ENCODE assay signal across 9 mouse cellular contexts in the genomic region with DNA sequence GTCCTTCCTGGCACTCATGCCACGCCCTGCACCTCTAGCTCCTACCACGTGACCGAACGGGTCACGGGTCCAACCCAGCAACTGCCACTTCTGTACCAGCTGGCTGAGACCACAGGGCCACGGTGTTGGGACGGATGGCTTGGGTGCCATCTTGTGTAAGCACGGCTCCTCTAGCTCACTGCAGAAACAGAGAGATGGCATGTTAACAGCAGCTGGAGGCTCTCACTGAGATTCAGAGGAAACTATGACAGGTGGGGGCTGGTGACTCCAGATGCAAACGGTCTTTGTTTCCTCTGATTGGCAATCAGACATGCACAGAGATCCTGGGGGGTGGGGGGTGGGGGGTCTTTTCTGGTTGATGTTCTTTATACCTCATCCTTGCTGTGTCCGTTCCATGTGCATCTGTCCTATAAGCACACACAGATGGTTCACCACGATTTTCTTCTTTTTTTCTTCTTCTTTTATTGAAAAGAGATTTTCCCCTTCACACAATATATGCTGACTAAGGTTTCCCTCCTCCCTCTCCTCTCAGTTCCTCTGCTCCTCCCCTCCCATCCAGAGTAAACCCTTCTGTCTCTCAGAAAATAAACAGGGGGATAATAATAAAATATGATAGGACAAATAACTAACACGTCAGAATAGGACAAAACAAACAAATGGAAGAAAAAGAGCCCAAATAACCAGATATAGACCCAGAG. TPM values are rescaled to one million over a fixed set of nuclear protein-coding genes. Genes with fewer than 3 reads are reported as not detected.
DNase-seq lines count a peak whose midpoint lies in the region; ATAC-seq lines count a peak whose summit lies in the region.
"Had no signal": no experiment of that assay in that cellular context is flagged by ENCODE, and none has a peak within 500 bp of the region (broad histone marks: within the 10 kb centered on the region; RNA-seq: fewer than 3 reads in every experiment).

No protein-coding gene starts in this region.

- ATAC-seq in forebrain, embryonic 14.5 days, result peak; percentile 76
- ATAC-seq in forebrain, embryonic 12.5 days (ENCODE audit: low FRiP score), result no peak
- 0 out of 2 replicates have a peak, but pooled peaks have one; percentile 31 for ATAC-seq in midbrain, embryonic 15.5 days (replicated peaks)
- ATAC-seq in midbrain, embryonic 14.5 days (ENCODE audit: low FRiP score, low TSS enrichment), result no peak
- peak; percentile 28; the same call in 1 of the 2 replicates for ATAC-seq in megakaryocyte-erythroid progenitor cell, adult 5-6 weeks (replicated peaks; ENCODE audit: low FRiP score, low TSS enrichment, poor library complexity, severe bottlenecking)

- H3K9ac ChIP-seq in forebrain, embryonic 14.5 days (ENCODE audit: low read length), result no peak overlapping the region
- no peak overlapping the region for H3K9ac ChIP-seq in forebrain, embryonic 12.5 days
- no peak overlapping the region for H3K9ac ChIP-seq in midbrain, embryonic 15.5 days
- no peak overlapping the region for H3K9ac ChIP-seq in midbrain, embryonic 14.5 days (replicated peaks; ENCODE audit: low read length)
- H3K9ac ChIP-seq: limb, embryonic 12.5 days had no signal

- H3K27ac ChIP-seq in forebrain, embryonic 14.5 days (ENCODE audit: low read depth, low read length), result peak overlapping the region; percentile 58; the same call in 1 of the 2 replicates
- H3K27ac ChIP-seq in forebrain, embryonic 12.5 days, result no peak overlapping the region
- no peak overlapping the region for H3K27ac ChIP-seq in midbrain, embryonic 15.5 days
- H3K27ac ChIP-seq in midbrain, embryonic 14.5 days (replicated peaks; ENCODE audit: low read depth, low read length), result no peak overlapping the region
- H3K27ac ChIP-seq: limb, embryonic 12.5 days had no signal

- 74% methylated on average over 12 of the region's 12 CpGs for WGBS in forebrain, embryonic 14.5 days
- 78% methylated on average over 12 of the region's 12 CpGs for WGBS in forebrain, embryonic 12.5 days
- 76% methylated on average over 12 of the region's 12 CpGs for WGBS in midbrain, embryonic 15.5 days
- 73% methylated on average over 12 of the region's 12 CpGs for WGBS in midbrain, embryonic 14.5 days

- H3K9me3 ChIP-seq in forebrain, embryonic 14.5 days (replicated peaks; ENCODE audit: control insufficient read depth, low read length), result no peaks in the 10 kb centered on the region
- no peaks in the 10 kb centered on the region for H3K9me3 ChIP-seq in forebrain, embryonic 12.5 days
- H3K9me3 ChIP-seq in midbrain, embryonic 15.5 days, result no peaks in the 10 kb centered on the region
- no peaks in the 10 kb centered on the region for H3K9me3 ChIP-seq in midbrain, embryonic 14.5 days (ENCODE audit: control insufficient read depth, low read length)
- H3K9me3 ChIP-seq: limb, embryonic 12.5 days had no signal

- H3K27me3 ChIP-seq in forebrain, embryonic 14.5 days (replicated peaks; ENCODE audit: control insufficient read depth, insufficient read depth, low read length), result no peaks in the 10 kb centered on the region
- H3K27me3 ChIP-seq in forebrain, embryonic 12.5 days, result no peaks in the 10 kb centered on the region
- no peaks in the 10 kb centered on the region for H3K27me3 ChIP-seq in midbrain, embryonic 15.5 days (replicated peaks)
- no peaks in the 10 kb centered on the region for H3K27me3 ChIP-seq in midbrain, embryonic 14.5 days (ENCODE audit: control insufficient read depth, insufficient read depth, low read length)
- H3K27me3 ChIP-seq: limb, embryonic 12.5 days had no signal

- no peak overlapping the region for H3K4me3 ChIP-seq in forebrain, embryonic 14.5 days (ENCODE audit: low read depth, low read length)
- H3K4me3 ChIP-seq in forebrain, embryonic 12.5 days (replicated peaks), result no peak overlapping the region
- no peak overlapping the region for H3K4me3 ChIP-seq in midbrain, embryonic 15.5 days
- no peak overlapping the region for H3K4me3 ChIP-seq in midbrain, embryonic 14.5 days (replicated peaks; ENCODE audit: low read depth, low read length)
- H3K4me3 ChIP-seq: limb, embryonic 12.5 days had no signal

- H3K36me3 ChIP-seq in forebrain, embryonic 14.5 days (ENCODE audit: control insufficient read depth, insufficient read depth, low read length), result no peaks in the 10 kb centered on the region
- no peaks in the 10 kb centered on the region for H3K36me3 ChIP-seq in forebrain, embryonic 12.5 days (replicated peaks)
- H3K36me3 ChIP-seq in midbrain, embryonic 15.5 days (replicated peaks), result no peaks in the 10 kb centered on the region
- H3K36me3 ChIP-seq in midbrain, embryonic 14.5 days (ENCODE audit: control insufficient read depth, insufficient read depth, low read length), result no peaks in the 10 kb centered on the region

- no peak overlapping the region for H3K4me2 ChIP-seq in forebrain, embryonic 14.5 days (ENCODE audit: low read length)
- H3K4me2 ChIP-seq in forebrain, embryonic 12.5 days, result no peak overlapping the region
- no peak overlapping the region for H3K4me2 ChIP-seq in midbrain, embryonic 15.5 days
- no peak overlapping the region for H3K4me2 ChIP-seq in midbrain, embryonic 14.5 days (ENCODE audit: low read length)
- H3K4me2 ChIP-seq: limb, embryonic 12.5 days had no signal

- no peaks in the 10 kb centered on the region for H3K4me1 ChIP-seq in forebrain, embryonic 14.5 days (ENCODE audit: control insufficient read depth, insufficient read depth, low read length)
- peaks cover 7% of the 10 kb centered on the region for H3K4me1 ChIP-seq in forebrain, embryonic 12.5 days
- H3K4me1 ChIP-seq in midbrain, embryonic 15.5 days, result peaks cover 7% of the 10 kb centered on the region
- 0 out of 2 replicates have a peak, but pooled peaks cover 10% of the 10 kb centered on the region for H3K4me1 ChIP-seq in midbrain, embryonic 14.5 days (ENCODE audit: control insufficient read depth, insufficient read depth, low read length)

- peak; percentile 57 for DNase-seq in forebrain, embryonic 14.5 days (ENCODE audit: low spot score)
- DNase-seq in midbrain, embryonic 14.5 days, result no peak
- peak; percentile 69 to 86 for DNase-seq in thymus, postnatal 36 days
- DNase-seq in frontal cortex, adult 2 months (ENCODE audit: extremely low spot score in 1 of 2, low spot score in 1 of 2), result no peak
- DNase-seq in ovary, postnatal 10 days (ENCODE audit: low spot score), result no peak

RNA-seq across cellular contexts. Expression of gene Lrch1, which starts 25.5 kb away (rescaled TPM):
- polyA plus RNA-seq in forebrain, embryonic 14.5 days (2014; fragmentation: Nextera tagmentation; extraction: Ambion mirVana), result 6.8 and 10.7 TPM in 2 replicates
- 12.6 and 13.6 TPM in 2 replicates for polyA plus RNA-seq in forebrain, embryonic 12.5 days (2016; fragmentation: Nextera tagmentation; extraction: Ambion mirVana)
- polyA plus RNA-seq in midbrain, embryonic 15.5 days (2015; fragmentation: Nextera tagmentation; extraction: Ambion mirVana), result 15.2 and 25.4 TPM in 2 replicates
- 14.3 and 19.4 TPM in 2 replicates for polyA plus RNA-seq in midbrain, embryonic 14.5 days (2014; fragmentation: Nextera tagmentation; extraction: Ambion mirVana)
- 10.4 and 12.3 TPM in 2 replicates for total RNA-seq in megakaryocyte-erythroid progenitor cell, adult 5-6 weeks (2014; fragmentation: Nextera tagmentation)
- 8.2 and 17.3 TPM in 2 replicates for total RNA-seq in megakaryocyte-erythroid progenitor cell, adult 5-6 weeks (2017)
- 14.6 and 16.1 TPM in 2 replicates for polyA plus RNA-seq in frontal cortex, adult 2 months (2012; rRNA removed)

Comparison
In these comparisons a context has a peak if more than half of its experiments do, and no peak if none do; other contexts are left out.
1. ATAC-seq: peak in forebrain, embryonic 14.5 days (single experiment), midbrain, embryonic 15.5 days (single experiment) and megakaryocyte-erythroid progenitor cell, adult 5-6 weeks (single experiment); none in forebrain, embryonic 12.5 days (single experiment) and midbrain, embryonic 14.5 days (single experiment).
2. DNase-seq: peak in forebrain, embryonic 14.5 days (single experiment) and thymus, postnatal 36 days (2 of 2); none in midbrain, embryonic 14.5 days (single experiment), frontal cortex, adult 2 months (0 of 2) and ovary, postnatal 10 days (single experiment).